Mouse (Mus musculus): Measurements from ENCODE around the gene Zfp697. TPM values are rescaled to one million over a fixed set of nuclear protein-coding genes. Genes with fewer than 3 reads are reported as not detected.
"Not testable (repeated sequence)": the region's sequence is repeated elsewhere in the genome, so short reads cannot be mapped to it uniquely, and the experiment has no call there.

The Zfp697 gene
- polyA plus RNA-seq, 1 experiment from 2014 or later, result 8.2 TPM

DNA sequence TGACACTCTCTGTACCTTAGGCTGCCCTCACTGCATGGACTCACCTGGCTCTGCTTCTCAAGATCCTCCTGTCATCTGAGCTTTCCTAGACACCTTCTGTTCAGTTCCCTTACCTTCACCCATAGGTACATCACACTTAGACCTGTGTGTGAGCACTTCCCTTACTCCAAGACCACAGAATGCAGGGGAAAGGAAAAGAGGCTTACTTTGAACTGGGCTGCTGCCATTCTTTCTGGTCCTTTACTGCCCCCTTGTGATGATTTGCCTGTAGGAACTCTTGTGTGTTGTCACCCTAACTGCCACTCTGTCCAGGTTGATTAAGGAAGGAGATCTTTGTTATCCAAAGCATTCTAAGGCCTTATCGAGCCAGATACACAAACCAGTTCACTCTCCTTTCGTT is 168.0 kb downstream of the Zfp697 start:
- no CpG with 5 or more reads among the region's 2 CpGs for WGBS
- not testable (repeated sequence) for H3K4me1 ChIP-seq; H3K27me3 ChIP-seq; H3K36me3 ChIP-seq; H3K27ac ChIP-seq; ATAC-seq (ENCODE audit: insufficient number of reproducible peaks, insufficient read depth, low FRiP score, low TSS enrichment, low read depth); H3K4me2 ChIP-seq; H3K9ac ChIP-seq; H3K9me3 ChIP-seq; H3K4me3 ChIP-seq

DNA sequence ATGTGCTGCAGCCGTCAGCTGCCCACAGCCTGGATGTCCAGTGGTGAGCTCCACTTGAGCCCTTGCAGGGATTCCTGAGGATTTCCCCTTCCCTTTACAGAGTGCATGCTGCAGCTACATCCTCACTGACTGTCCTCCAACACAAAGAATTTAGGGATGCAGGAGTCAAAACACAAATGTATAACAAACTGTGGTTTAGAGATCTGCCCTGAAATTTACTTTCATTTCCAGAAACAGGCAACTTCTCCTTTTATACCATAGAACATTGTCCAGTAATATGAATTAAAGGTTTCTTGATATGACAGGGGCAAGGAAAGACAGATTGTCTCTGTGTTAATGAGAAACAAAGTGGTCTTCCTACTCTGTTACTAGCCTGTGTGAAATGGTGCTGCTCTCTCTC is 168.6 kb downstream of the Zfp697 start:
- H3K4me1 ChIP-seq; H3K9ac ChIP-seq; H3K27me3 ChIP-seq; ATAC-seq (ENCODE audit: insufficient number of reproducible peaks, insufficient read depth, low FRiP score, low TSS enrichment, low read depth); H3K9me3 ChIP-seq; H3K4me3 ChIP-seq; H3K4me2 ChIP-seq; H3K27ac ChIP-seq; H3K36me3 ChIP-seq: not testable (repeated sequence)
- WGBS, result no CpG with 5 or more reads among the region's 1 CpGs

DNA sequence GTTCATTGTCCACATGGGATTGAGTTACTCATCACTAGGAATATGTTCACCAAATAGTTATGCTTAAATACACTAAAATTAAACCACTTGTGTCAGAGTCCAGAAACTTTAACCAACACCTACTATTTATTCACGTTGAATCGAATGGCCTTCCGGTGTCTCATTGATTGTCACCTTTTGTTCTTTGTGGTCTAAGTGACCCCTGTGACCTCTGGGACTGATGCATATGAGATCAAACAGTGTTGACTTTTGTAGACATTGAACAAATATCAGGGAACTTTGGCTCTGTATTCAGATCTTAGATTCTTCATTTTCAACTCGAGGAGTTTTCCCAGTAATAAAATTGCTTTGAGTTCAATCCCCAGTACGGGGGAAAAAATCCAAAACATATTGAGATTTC is 178.4 kb downstream of the Zfp697 start:
- not testable (repeated sequence) for H3K9ac ChIP-seq

DNA sequence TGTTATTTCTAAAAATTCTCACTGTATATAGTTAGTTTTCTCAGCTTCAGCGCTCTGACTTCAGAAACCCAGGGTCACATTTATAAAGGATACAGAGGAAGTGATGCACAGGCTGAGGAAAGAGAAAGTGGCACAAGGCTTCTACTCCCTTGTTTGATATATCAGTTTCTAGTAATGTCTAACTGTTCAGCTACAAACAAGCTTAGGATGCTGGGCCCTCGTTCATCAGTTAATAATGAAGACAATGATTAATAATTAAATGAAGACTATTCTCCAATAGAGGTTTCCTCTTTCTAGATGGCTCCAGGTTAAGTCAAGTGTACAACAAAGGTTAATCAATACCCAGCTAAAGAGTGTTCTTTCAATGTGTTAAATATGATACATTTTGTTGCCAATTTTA is 181.6 kb downstream of the Zfp697 start:
- H3K27me3 ChIP-seq; H3K4me2 ChIP-seq; H3K4me3 ChIP-seq; H3K9ac ChIP-seq; H3K36me3 ChIP-seq; H3K27ac ChIP-seq; H3K4me1 ChIP-seq; ATAC-seq (ENCODE audit: insufficient number of reproducible peaks, insufficient read depth, low FRiP score, low TSS enrichment, low read depth); H3K9me3 ChIP-seq: not testable (repeated sequence)
- no CpG with 5 or more reads among the region's 2 CpGs for WGBS

More for the DNA sequence above, 178.4 kb downstream of the Zfp697 start:
- not testable (repeated sequence) for ATAC-seq (ENCODE audit: insufficient number of reproducible peaks, insufficient read depth, low FRiP score, low TSS enrichment, low read depth); H3K4me3 ChIP-seq; H3K9me3 ChIP-seq; H3K27me3 ChIP-seq; H3K27ac ChIP-seq; H3K4me1 ChIP-seq; H3K4me2 ChIP-seq; H3K36me3 ChIP-seq
- WGBS, result no CpG with 5 or more reads among the region's 5 CpGs

DNA sequence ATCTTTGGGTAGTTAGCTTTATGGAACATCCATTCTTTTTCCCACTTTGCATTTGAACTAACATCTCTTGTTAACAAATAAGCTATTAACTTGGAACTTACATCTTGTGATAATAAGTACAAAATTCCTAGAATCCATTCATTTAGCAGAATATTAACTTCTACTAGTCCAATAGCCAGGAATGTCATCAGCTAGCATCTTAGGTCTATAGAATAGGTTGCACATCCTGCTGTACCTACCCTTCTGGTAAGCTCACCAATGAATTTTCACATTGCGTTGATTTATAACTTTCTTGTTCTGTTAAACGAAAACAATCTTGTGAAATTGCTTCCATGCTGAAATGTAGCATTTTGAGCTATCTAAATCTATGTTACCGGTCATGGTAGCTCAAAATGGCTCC is 182.6 kb downstream of the Zfp697 start:
- H3K4me3 ChIP-seq; H3K4me2 ChIP-seq; H3K36me3 ChIP-seq; H3K27ac ChIP-seq; H3K4me1 ChIP-seq; ATAC-seq (ENCODE audit: insufficient number of reproducible peaks, insufficient read depth, low FRiP score, low TSS enrichment, low read depth); H3K27me3 ChIP-seq; H3K9ac ChIP-seq; H3K9me3 ChIP-seq: not testable (repeated sequence)
- WGBS, result no CpG with 5 or more reads among the region's 3 CpGs

DNA sequence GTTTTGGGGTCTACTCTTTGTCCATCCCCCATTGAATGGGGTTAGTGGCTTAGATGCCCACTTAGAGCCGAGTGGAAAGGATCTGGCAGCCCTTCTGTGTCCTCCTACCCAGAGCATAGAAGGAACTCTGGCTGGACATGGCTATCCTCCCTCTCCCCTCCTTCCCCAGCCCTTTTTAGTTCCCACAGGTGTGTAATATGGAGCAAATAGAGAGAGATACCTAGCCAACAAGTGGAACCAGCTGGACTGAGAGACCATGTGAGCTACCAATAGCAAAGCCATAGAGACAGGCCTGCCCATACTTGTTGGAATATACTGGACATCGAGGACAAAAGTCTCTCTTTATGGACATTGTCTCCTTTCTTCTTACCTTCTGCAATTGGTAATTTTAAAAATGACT is 185.5 kb downstream of the Zfp697 start:
- H3K4me2 ChIP-seq, H3K36me3 ChIP-seq, H3K4me3 ChIP-seq, H3K9me3 ChIP-seq, H3K9ac ChIP-seq, H3K27me3 ChIP-seq, H3K27ac ChIP-seq, H3K4me1 ChIP-seq: not testable (repeated sequence)
- 79% methylated on average over 2 of the region's 2 CpGs for WGBS
- ATAC-seq (ENCODE audit: insufficient number of reproducible peaks, insufficient read depth, low FRiP score, low TSS enrichment, low read depth), result 0 out of 2 replicates have a peak, but pooled peaks have one; percentile 59

DNA sequence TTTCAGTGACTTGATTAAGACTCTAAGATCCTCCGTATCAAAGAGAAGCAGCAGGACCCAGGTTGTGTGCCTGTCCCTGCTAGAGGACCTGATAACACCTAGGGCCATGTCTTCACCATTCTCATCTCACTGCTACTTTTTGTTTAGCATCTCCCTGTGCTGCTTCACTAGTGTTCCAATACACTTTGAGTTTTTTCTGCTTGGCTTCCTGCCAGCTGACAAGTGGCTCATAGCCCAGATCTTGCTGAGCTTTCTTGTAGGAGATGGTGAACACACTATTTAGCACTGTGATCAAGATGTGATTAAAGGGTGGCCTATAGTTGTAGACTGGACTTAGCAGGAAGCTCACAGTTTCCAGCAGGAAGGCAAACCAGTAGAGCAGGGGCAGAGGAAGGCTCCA is 198.8 kb downstream of the Zfp697 start:
- H3K27me3 ChIP-seq; ATAC-seq (ENCODE audit: insufficient number of reproducible peaks, insufficient read depth, low FRiP score, low TSS enrichment, low read depth); H3K4me2 ChIP-seq; H3K27ac ChIP-seq; H3K4me1 ChIP-seq; H3K36me3 ChIP-seq; H3K9ac ChIP-seq; H3K4me3 ChIP-seq; H3K9me3 ChIP-seq: not testable (repeated sequence)
- WGBS, result 50% methylated on average over 1 of the region's 1 CpGs

DNA sequence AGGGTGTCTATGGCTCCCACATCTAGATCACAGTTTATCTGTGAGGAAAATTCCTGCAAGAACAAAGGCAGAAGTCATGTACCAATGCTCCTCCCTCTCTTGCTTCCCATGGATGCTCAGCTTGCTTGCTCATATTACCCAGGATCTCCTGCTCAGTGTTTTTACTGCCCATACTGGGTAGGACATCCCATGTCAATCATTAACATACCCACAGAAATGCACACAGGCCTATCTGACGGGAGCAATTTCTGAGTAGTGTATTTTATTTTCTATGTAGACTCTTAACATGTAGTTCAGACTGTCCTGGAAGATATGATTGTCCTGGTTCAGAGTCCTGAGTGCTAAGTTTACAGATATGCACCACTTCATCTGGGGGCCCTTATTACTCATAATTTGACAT is 199.9 kb downstream of the Zfp697 start:
- H3K9me3 ChIP-seq; H3K9ac ChIP-seq; H3K36me3 ChIP-seq; H3K4me2 ChIP-seq; H3K4me3 ChIP-seq; ATAC-seq (ENCODE audit: insufficient number of reproducible peaks, insufficient read depth, low FRiP score, low TSS enrichment, low read depth); H3K27ac ChIP-seq; H3K27me3 ChIP-seq; H3K4me1 ChIP-seq: not testable (repeated sequence)
- no CpG with 5 or more reads among the region's 1 CpGs for WGBS

DNA sequence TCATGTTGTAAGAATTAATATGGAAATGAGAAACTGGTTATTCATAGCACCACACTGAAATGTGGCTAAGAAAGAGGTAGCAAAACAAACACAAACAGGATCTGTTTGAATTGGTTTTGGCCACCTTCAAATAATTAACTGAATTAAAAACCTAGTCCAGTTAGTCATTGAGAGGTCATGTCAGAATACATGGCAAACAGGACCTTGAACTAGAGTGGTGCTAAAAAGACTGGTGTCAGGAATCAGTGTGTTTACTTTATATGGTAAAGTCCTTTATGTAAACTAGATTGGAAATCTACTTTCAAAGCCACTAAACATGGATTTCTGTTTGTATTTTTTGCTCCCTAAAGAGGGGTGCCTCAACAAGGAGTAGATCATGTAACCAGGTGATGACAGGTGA is 200.4 kb downstream of the Zfp697 start:
- H3K36me3 ChIP-seq; H3K4me1 ChIP-seq; H3K4me2 ChIP-seq; H3K27me3 ChIP-seq; H3K4me3 ChIP-seq; ATAC-seq (ENCODE audit: insufficient number of reproducible peaks, insufficient read depth, low FRiP score, low TSS enrichment, low read depth); H3K9me3 ChIP-seq; H3K9ac ChIP-seq; H3K27ac ChIP-seq: not testable (repeated sequence)

DNA sequence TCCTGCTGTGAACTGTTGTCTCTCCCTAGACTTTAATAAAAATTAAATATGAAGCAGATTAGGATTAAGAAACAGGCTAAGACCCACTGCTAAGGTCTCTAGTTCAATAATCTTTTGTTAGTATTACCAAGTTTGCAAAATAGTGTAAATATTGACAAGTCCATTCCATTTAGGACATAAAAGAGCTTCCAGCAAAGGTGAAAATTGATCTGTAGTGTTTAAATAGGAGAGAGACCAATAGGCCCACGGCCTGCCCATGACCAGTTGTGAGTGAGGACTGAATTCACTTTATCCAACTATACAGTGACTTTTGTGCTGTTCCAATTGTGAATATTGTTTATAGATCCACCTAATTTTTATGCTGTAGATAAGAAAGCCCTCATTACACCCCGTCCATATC is 205.5 kb downstream of the Zfp697 start:
- Histone ChIP-seq H3K27ac (no peak overlapping the region), H3K9me3 (no peaks in the 10 kb centered on the region), H3K27me3 (no peaks in the 10 kb centered on the region), H3K36me3 (no peaks in the 10 kb centered on the region), H3K4me3 (no peak overlapping the region), H3K4me2 (no peak overlapping the region), H3K4me1 (no peaks in the 10 kb centered on the region), H3K9ac (no peak overlapping the region)
- no peak for ATAC-seq (ENCODE audit: insufficient number of reproducible peaks, insufficient read depth, low FRiP score, low TSS enrichment, low read depth)
- WGBS, result 88% methylated on average over 2 of the region's 2 CpGs

DNA sequence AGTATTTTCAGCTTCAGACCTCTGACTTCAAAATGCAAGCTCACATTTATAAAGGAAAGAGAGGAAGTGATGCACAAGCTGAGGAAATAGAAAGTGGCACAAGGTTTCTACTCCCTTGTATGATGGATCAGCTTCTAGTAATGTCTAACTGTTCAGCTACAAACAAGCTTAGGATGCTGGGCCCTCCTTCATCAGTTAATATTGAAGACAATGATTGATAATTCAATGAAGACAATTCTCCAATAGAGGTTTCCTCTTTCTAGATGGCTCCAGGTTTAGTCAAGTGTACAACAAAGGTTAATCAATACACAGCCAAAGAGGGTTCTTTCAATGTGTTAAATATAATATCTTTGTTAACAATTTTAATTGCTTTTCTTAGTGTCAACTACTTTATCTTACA is 206.4 kb downstream of the Zfp697 start, which contains the start of gene Gm10681:
TSS of gene Gm10681 (minus strand) at position 101 of the 400 bp plus-strand sequence.
- no peak within 1 kb of the TSS for H3K4me2 ChIP-seq
- no peak within 1 kb of the TSS for H3K9ac ChIP-seq
- no peaks in the 10 kb centered on the region for H3K9me3 ChIP-seq
- no peak within 1 kb of the TSS for H3K27ac ChIP-seq
- H3K4me3 ChIP-seq, result no peak within 1 kb of the TSS
- H3K4me1 ChIP-seq, result no peaks in the 10 kb centered on the region
- H3K36me3 ChIP-seq, result no peaks in the 10 kb centered on the region
- no peak for ATAC-seq (ENCODE audit: insufficient number of reproducible peaks, insufficient read depth, low FRiP score, low TSS enrichment, low read depth)
- no peaks in the 10 kb centered on the region for H3K27me3 ChIP-seq

DNA sequence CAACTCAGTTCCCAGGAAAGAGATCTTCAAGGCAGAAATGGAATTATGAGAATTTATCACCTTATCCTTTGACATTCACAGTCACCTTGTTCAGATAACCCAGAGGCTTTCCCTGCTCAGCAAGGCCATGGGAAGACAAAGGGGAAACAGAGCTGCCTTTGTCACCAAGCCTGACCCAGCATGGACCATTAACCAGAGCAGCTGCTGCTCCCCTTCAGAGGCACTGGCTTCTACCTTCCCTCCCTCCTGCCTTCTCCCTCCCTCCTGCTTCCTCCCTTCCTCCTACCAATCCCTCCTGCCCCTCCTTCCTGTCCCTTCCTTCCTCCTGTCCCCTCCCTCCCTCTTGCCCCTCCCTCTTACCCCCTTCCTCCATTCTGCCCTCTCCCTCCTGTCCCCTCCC is 231.3 kb downstream of the Zfp697 start:
- ATAC-seq (ENCODE audit: insufficient number of reproducible peaks, insufficient read depth, low FRiP score, low TSS enrichment, low read depth); H3K4me3 ChIP-seq; H3K27ac ChIP-seq; H3K36me3 ChIP-seq; H3K9me3 ChIP-seq; H3K27me3 ChIP-seq; H3K4me1 ChIP-seq; H3K4me2 ChIP-seq; H3K9ac ChIP-seq: not testable (repeated sequence)

DNA sequence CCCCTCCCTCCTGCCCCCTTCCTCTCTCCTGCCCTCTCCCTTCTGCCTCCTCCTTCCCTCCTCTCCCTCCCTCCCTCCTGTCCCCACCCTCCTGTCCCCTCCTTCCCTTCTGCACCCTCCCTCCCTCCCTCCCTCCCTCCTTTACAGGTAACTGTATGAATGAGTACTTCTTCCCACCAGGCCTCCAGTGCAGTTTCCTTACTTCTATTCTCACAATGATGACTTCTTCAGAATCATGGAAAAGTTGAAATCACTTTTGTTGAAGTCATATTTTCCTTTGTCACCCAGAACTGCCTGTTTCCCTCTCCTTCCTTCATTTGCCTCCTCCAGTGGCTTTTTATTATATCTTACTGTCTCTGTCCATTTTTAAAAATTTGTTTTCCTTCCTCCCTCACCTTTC is 231.7 kb downstream of the Zfp697 start:
- Histone ChIP-seq H3K4me2 (no peak overlapping the region), H3K27ac (no peak overlapping the region), H3K4me3 (no peak overlapping the region), H3K36me3 (no peaks in the 10 kb centered on the region), H3K4me1 (no peaks in the 10 kb centered on the region), H3K9me3 (no peaks in the 10 kb centered on the region), H3K27me3 (no peaks in the 10 kb centered on the region), H3K9ac (no peak overlapping the region)
- no peak for ATAC-seq (ENCODE audit: insufficient number of reproducible peaks, insufficient read depth, low FRiP score, low TSS enrichment, low read depth)

Measured in embryonic facial prominence, embryonic 13.5 days (tissue).